Mouse (Mus musculus) midbrain, embryonic 13.5 days (tissue): ENCODE data around the gene Zfp507. TPM values are rescaled to one million over a fixed set of nuclear protein-coding genes. Genes with fewer than 3 reads are reported as not detected.
A peak's percentile ranks its signal among the peaks of the same experiment; 100 is the strongest.

ENCODE experiments used
- ATAC-seq: fragments of 200-750 bp; cut with Nextera tagmentation; 2 replicates; pipeline ENCODE4 v1.8.0; 2017; ENCODE audit warnings: mild to moderate bottlenecking, moderate TSS enrichment, moderate library complexity
- H3K27ac ChIP-seq: fragments of 300-500 bp; sonication (generic); 2 replicates; pipeline ENCODE4 v1.5.1; 2015; ENCODE audit warnings: inconsistent platforms, mild to moderate bottlenecking, moderate library complexity
- H3K27me3 ChIP-seq: fragments of 300-500 bp; sonication (generic); 2 replicates; pipeline ENCODE4 v1.6.1; 2015; ENCODE audit warnings: mild to moderate bottlenecking, inconsistent platforms
- H3K36me3 ChIP-seq: fragments of 300-500 bp; sonication (generic); 2 replicates; pipeline ENCODE4 v1.6.1; 2015; ENCODE audit warnings: mild to moderate bottlenecking, inconsistent platforms
- H3K4me1 ChIP-seq: fragments of 300-500 bp; sonication (generic); replicated peaks from 2 replicates; pipeline ENCODE4 v1.6.1; 2015; ENCODE audit warnings: inconsistent platforms
- H3K4me2 ChIP-seq: fragments of 300-500 bp; sonication (generic); replicated peaks from 2 replicates; pipeline ENCODE4 v1.6.1; 2015; ENCODE audit warnings: moderate library complexity, mild to moderate bottlenecking, inconsistent platforms
- H3K4me3 ChIP-seq: fragments of 300-500 bp; sonication (generic); replicated peaks from 2 replicates; pipeline ENCODE4 v1.5.1; 2015; ENCODE audit warnings: mild to moderate bottlenecking, inconsistent platforms
- H3K9ac ChIP-seq: fragments of 300-500 bp; sonication (generic); replicated peaks from 2 replicates; pipeline ENCODE4 v1.6.1; 2015; ENCODE audit warnings: mild to moderate bottlenecking, inconsistent platforms
- H3K9me3 ChIP-seq: fragments of 300-500 bp; sonication (generic); 2 replicates; pipeline ENCODE4 v1.6.1; 2016; ENCODE audit warnings: mild to moderate bottlenecking, inconsistent platforms
- WGBS: fragments of 180-500 bp; shearing (Covaris S2); methylation state at CpG from one replicate; pipeline ENCODE4 v1.1.7; 2015; 5-methylcytosine and 5-hydroxymethylcytosine counted together
- polyA plus RNA-seq: library from polyadenylated mRNA; unstranded; fragments of >200 nt; fragmentation: Nextera tagmentation; extraction: Ambion mirVana; gene quantifications from 2 replicates; pipeline ENCODE4 v1.2.1, GENCODE M21; 2015

Zfp507 gene
- polyA plus RNA-seq, 1 experiment from 2014 or later = 18.3 TPM

GRCm38 (mm10) chr7:35772347-35772746, 30.5 kb downstream of the Zfp507 start:
- Histone ChIP-seq H3K4me1 (no peaks in the 10 kb centered on the region), H3K36me3 (peaks cover 46% of the 10 kb centered on the region), H3K9me3 (no peaks in the 10 kb centered on the region), H3K27me3 (no peaks in the 10 kb centered on the region), H3K4me3 (no peak overlapping the region), H3K9ac (no peak overlapping the region), H3K4me2 (no peak overlapping the region), H3K27ac (no peak overlapping the region)
- ATAC-seq = no peak
- 92% methylated on average over 8 of the region's 8 CpGs for WGBS

DNA sequence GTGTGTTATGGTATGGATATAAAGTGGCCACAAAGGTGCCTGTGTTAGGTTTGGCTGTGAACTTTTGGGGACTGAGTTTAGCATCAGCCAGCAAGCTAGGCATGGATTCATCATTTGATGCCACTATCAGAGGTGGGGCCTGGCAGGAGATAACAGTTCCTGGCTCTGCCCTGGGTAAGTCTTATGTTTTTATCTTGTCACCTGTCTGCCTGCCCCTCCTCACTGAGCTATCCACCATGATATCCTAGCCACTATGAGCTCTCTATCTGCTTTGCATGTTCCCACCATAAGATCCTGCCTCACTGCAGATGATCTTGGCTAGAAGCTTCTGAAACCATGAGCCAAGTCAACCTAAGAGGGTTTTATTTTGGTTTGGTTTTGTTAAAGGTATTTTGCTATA, 31.7 kb downstream of the Zfp507 start:
- Histone ChIP-seq H3K4me2 (no peak overlapping the region), H3K9me3 (no peaks in the 10 kb centered on the region), H3K4me3 (no peak overlapping the region), H3K4me1 (no peaks in the 10 kb centered on the region), H3K27me3 (no peaks in the 10 kb centered on the region), H3K9ac (no peak overlapping the region), H3K36me3 (peaks cover 42% of the 10 kb centered on the region), H3K27ac (no peak overlapping the region)
- ATAC-seq = no peak

- no peak for ATAC-seq
- Histone ChIP-seq H3K9me3 (no peaks in the 10 kb centered on the region), H3K36me3 (peaks cover 32% of the 10 kb centered on the region), H3K4me1 (no peaks in the 10 kb centered on the region), H3K4me2 (no peak overlapping the region), H3K27me3 (no peaks in the 10 kb centered on the region), H3K4me3 (no peak overlapping the region), H3K27ac (no peak overlapping the region), H3K9ac (no peak overlapping the region)
- 88% methylated on average over 7 of the region's 7 CpGs for WGBS
These were observed 32.7 kb downstream of the Zfp507 start for GRCm38 (mm10) chr7:35770122-35770521.

DNA sequence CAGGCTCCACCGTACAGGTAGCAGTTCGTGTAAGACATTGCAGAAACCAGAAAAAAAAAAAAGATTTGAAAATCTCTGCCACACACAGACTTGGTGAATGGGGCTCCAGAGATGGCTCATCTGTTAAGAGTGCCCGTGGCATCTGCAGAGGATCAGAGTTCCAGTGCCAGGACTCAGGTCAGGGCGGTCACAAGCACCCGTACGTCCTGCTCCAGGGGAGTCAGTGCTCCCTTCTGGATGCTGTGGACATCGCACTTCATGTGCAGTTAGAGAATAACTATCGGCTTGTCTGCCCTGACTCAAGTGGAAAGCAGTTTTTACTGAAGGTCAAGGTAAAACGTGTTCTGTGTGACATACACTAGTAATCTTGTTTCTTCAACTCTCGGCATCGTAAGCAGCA, 38.3 kb downstream of the Zfp507 start:
- 92% methylated on average over 11 of the region's 11 CpGs for WGBS
- H3K27me3 ChIP-seq = no peaks in the 10 kb centered on the region
- H3K9ac ChIP-seq = no peak overlapping the region
- no peaks in the 10 kb centered on the region for H3K36me3 ChIP-seq
- no peaks in the 10 kb centered on the region for H3K9me3 ChIP-seq
- no peak overlapping the region for H3K27ac ChIP-seq
- no peak overlapping the region for H3K4me2 ChIP-seq
- ATAC-seq = no peak
- no peaks in the 10 kb centered on the region for H3K4me1 ChIP-seq
- H3K4me3 ChIP-seq = no peak overlapping the region

- Histone ChIP-seq H3K9me3 (no peaks in the 10 kb centered on the region), H3K4me2 (no peak overlapping the region), H3K9ac (no peak overlapping the region), H3K36me3 (no peaks in the 10 kb centered on the region), H3K4me3 (no peak overlapping the region), H3K27me3 (no peaks in the 10 kb centered on the region), H3K4me1 (no peaks in the 10 kb centered on the region), H3K27ac (no peak overlapping the region)
- 65% methylated on average over 5 of the region's 5 CpGs for WGBS
- ATAC-seq = no peak
These were observed 41.0 kb downstream of the Zfp507 start for GRCm38 (mm10) chr7:35761801-35762200.

DNA sequence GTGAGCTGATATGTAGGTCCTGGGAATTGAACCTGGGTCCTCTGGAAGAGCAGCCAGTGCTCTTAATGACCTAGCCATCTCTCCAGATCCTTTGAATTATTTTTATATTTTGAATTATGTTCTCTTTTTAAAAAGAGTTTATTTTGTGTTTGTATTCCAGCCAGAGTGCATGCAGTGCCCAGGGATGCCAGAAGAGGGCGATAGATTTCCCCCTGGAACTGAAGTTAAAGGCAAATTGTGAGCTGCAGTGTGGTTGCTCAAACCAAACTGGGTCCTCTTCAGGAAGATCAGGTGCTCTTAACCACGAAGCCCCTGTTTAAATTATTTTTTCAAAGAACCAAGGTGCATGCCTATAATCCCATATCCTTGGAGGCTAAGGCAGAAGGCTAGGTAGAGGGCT, 43.2 kb downstream of the Zfp507 start:
- no peak overlapping the region for H3K4me2 ChIP-seq
- H3K9ac ChIP-seq = no peak overlapping the region
- 23% methylated on average over 2 of the region's 2 CpGs for WGBS
- H3K4me3 ChIP-seq = no peak overlapping the region
- no peaks in the 10 kb centered on the region for H3K36me3 ChIP-seq
- no peak overlapping the region for H3K27ac ChIP-seq
- H3K9me3 ChIP-seq = no peaks in the 10 kb centered on the region
- H3K4me1 ChIP-seq = peaks cover 3% of the 10 kb centered on the region
- ATAC-seq = no peak
- H3K27me3 ChIP-seq = no peaks in the 10 kb centered on the region

GRCm38 (mm10) chr7:35756510-35757440, 46.0 kb downstream of the Zfp507 start:
- H3K9me3 ChIP-seq = no peaks in the 10 kb centered on the region
- H3K4me1 ChIP-seq = peaks cover 18% of the 10 kb centered on the region
- H3K27me3 ChIP-seq = no peaks in the 10 kb centered on the region; the same call in 1 of the 2 replicates
- WGBS = 35% methylated on average over 14 of the region's 14 CpGs
- H3K4me3 ChIP-seq = no peak overlapping the region
- H3K9ac ChIP-seq = no peak overlapping the region
- ATAC-seq = no peak
- no peak overlapping the region for H3K4me2 ChIP-seq
- H3K27ac ChIP-seq = no peak overlapping the region
- no peaks in the 10 kb centered on the region for H3K36me3 ChIP-seq

DNA sequence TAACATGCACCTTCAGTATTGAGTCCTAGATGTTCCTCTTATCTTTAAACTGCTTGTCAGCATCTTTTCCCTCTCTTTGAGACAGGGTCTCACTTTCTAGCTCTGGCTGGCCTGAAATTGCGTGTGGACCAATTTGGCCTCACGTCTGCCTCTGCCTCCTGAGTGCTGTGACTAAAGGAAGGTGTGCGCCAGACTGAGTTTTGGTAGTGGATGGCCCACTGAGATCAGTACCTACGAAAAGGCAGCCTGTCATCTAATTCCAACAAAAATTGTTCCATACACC, 48.0 kb downstream of the Zfp507 start:
- WGBS = 71% methylated on average over 4 of the region's 4 CpGs
- no peak for ATAC-seq
- H3K4me2 ChIP-seq = peak overlapping the region; percentile 98
- H3K36me3 ChIP-seq = peaks cover 6% of the 10 kb centered on the region
- no peaks in the 10 kb centered on the region for H3K9me3 ChIP-seq
- H3K4me1 ChIP-seq = peaks cover 18% of the 10 kb centered on the region
- H3K9ac ChIP-seq = peak overlapping the region; percentile 71
- H3K27me3 ChIP-seq = peaks cover 1% of the 10 kb centered on the region; the same call in 1 of the 2 replicates
- H3K27ac ChIP-seq = peak overlapping the region; percentile 69
- peak overlapping the region; percentile 91 for H3K4me3 ChIP-seq

GRCm38 (mm10) chr7:35754033-35754885, 48.5 kb downstream of the Zfp507 start, which contains the start of gene Dpy19l3:
Gene Dpy19l3, minus strand, starts transcription at chr7:35754454.
- Histone ChIP-seq H3K36me3 (peaks cover 12% of the 10 kb centered on the region), H3K4me1 (peaks cover 18% of the 10 kb centered on the region), H3K27ac (peak within 1 kb of the TSS; percentile 69), H3K9ac (peak within 1 kb of the TSS; percentile 83), H3K4me3 (peak within 1 kb of the TSS; percentile 91), H3K27me3 (peaks cover 4% of the 10 kb centered on the region; the same call in 1 of the 2 replicates), H3K9me3 (no peaks in the 10 kb centered on the region), H3K4me2 (peak within 1 kb of the TSS; percentile 98)
- WGBS = under 1% methylated on average over 70 of the region's 70 CpGs
- ATAC-seq = peak; percentile 98

- Histone ChIP-seq H3K9ac (peak overlapping the region; percentile 83), H3K4me2 (peak overlapping the region; percentile 98), H3K4me3 (peak overlapping the region; percentile 91), H3K27ac (no peak overlapping the region), H3K4me1 (peaks cover 18% of the 10 kb centered on the region), H3K27me3 (peaks cover 4% of the 10 kb centered on the region; the same call in 1 of the 2 replicates), H3K9me3 (no peaks in the 10 kb centered on the region), H3K36me3 (peaks cover 20% of the 10 kb centered on the region)
- peak; percentile 29 for ATAC-seq
- WGBS = 3% methylated on average over 15 of the region's 15 CpGs
These were observed 49.3 kb downstream of the Zfp507 start for GRCm38 (mm10) chr7:35753319-35754032.

GRCm38 (mm10) chr7:35750873-35751272, 51.9 kb downstream of the Zfp507 start:
- Histone ChIP-seq H3K27me3 (peaks cover 4% of the 10 kb centered on the region; the same call in 1 of the 2 replicates), H3K36me3 (peaks cover 45% of the 10 kb centered on the region), H3K4me3 (no peak overlapping the region), H3K27ac (no peak overlapping the region), H3K4me1 (peaks cover 28% of the 10 kb centered on the region), H3K9ac (no peak overlapping the region), H3K9me3 (no peaks in the 10 kb centered on the region), H3K4me2 (no peak overlapping the region)
- WGBS = 95% methylated on average over 9 of the region's 9 CpGs
- no peak for ATAC-seq
